Mouse (Mus musculus): ENCODE results near the gene Cacna2d3. TPM values are rescaled to one million over a fixed set of nuclear protein-coding genes. Genes with fewer than 3 reads are reported as not detected.

Gene Cacna2d3
- polyA plus RNA-seq, 1 experiment from 2014 or later, result 1.1 TPM

GRCm38 (mm10) chr14:29392851-29393250, 328.8 kb downstream of the Cacna2d3 start:
- Histone ChIP-seq H3K36me3 (no peaks in the 10 kb centered on the region), H3K27ac (no peak overlapping the region), H3K4me1 (peaks cover 8% of the 10 kb centered on the region; the same call in 1 of the 2 replicates), H3K9me3 (no peaks in the 10 kb centered on the region), H3K27me3 (ENCODE audit: insufficient read depth, poor library complexity, severe bottlenecking) (no peaks in the 10 kb centered on the region), H3K4me3 (no peak overlapping the region)
- WGBS, result 77% methylated on average over 3 of the region's 3 CpGs
- no peak for DNase-seq (ENCODE audit: low spot score)

- Histone ChIP-seq H3K4me3 (no peak overlapping the region), H3K27me3 (ENCODE audit: insufficient read depth, poor library complexity, severe bottlenecking) (no peaks in the 10 kb centered on the region), H3K9me3 (no peaks in the 10 kb centered on the region), H3K4me1 (peaks cover 8% of the 10 kb centered on the region; the same call in 1 of the 2 replicates), H3K36me3 (no peaks in the 10 kb centered on the region), H3K27ac (no peak overlapping the region)
- 92% methylated on average over 2 of the region's 2 CpGs for WGBS
- no peak for DNase-seq (ENCODE audit: low spot score)
These were observed 330.2 kb downstream of the Cacna2d3 start for GRCm38 (mm10) chr14:29391489-29391888.

DNA sequence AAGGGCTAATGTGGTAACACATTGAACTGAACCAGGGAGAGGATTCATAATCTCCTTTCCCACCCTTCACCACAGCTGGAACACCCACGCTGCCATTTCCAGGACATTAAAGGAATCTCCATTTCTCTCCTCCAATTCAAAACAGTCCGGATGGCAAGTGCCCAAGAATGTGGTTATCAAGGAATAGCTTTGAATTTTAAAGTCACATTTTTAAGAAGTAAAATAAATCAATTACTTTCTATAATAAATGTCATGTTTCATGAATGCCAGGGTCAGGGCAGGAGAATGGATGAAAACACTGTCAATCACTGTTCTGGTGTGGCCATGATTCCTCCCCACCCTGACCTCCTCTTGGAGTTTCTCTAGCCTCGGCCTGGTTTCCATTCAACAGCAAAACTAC, 333.9 kb downstream of the Cacna2d3 start:
- WGBS, result 77% methylated on average over 3 of the region's 3 CpGs
- Histone ChIP-seq H3K9me3 (no peaks in the 10 kb centered on the region), H3K27ac (no peak overlapping the region), H3K27me3 (ENCODE audit: insufficient read depth, poor library complexity, severe bottlenecking) (no peaks in the 10 kb centered on the region), H3K36me3 (no peaks in the 10 kb centered on the region), H3K4me1 (no peaks in the 10 kb centered on the region), H3K4me3 (no peak overlapping the region)
- DNase-seq (ENCODE audit: low spot score), result no peak

- Histone ChIP-seq H3K9me3 (no peaks in the 10 kb centered on the region), H3K27ac (no peak overlapping the region)
These were observed 336.2 kb downstream of the Cacna2d3 start for GRCm38 (mm10) chr14:29385500-29385899.

DNA sequence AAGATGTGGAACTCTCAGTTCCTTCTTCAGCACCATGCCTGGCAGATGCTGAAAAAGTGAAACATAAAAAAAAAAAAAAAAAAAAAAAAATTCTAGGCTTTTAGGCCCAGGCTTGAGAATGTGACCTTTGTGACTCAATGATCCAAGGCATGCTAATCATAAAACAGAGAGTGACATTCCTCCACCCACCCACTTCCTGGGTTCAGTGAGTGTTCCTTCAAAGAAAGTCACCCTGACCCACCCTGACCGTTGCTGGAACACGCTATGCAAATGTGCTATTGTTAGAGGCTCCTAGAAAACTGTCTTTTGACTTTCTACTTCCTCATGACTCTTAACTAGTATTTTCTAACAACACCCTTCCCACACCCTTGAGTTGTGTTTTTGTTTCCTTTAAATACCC, 338.9 kb downstream of the Cacna2d3 start:
- 94% methylated on average over 2 of the region's 2 CpGs for WGBS
- Histone ChIP-seq H3K27me3 (ENCODE audit: insufficient read depth, poor library complexity, severe bottlenecking) (no peaks in the 10 kb centered on the region), H3K4me1 (no peaks in the 10 kb centered on the region), H3K4me3 (no peak overlapping the region), H3K27ac (no peak overlapping the region), H3K9me3 (no peaks in the 10 kb centered on the region), H3K36me3 (no peaks in the 10 kb centered on the region)
- no peak for DNase-seq (ENCODE audit: low spot score)

More at GRCm38 (mm10) chr14:29385500-29385899, 336.2 kb downstream of the Cacna2d3 start:
- Histone ChIP-seq H3K36me3 (no peaks in the 10 kb centered on the region), H3K4me3 (no peak overlapping the region), H3K27me3 (ENCODE audit: insufficient read depth, poor library complexity, severe bottlenecking) (no peaks in the 10 kb centered on the region), H3K4me1 (no peaks in the 10 kb centered on the region)
- DNase-seq (ENCODE audit: low spot score), result no peak

DNA sequence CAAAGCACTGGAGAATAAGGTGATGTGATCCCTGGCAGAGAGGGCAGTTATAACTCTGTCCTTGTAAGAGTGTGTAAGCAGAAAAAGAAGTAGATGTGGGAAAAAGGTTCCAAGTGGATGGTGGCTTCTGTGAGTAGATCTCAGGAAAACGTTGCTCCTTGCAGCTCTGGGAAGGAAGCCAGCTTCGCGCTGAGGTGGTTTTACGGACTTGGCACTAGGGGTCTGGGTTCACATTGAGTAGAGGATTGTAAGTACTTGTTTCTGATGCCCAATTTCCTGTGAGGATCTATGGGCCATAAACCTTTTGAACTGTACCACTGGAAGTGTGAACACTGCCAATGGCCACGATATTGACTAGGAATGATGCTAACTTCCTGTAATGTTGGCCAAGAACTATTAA, 354.8 kb downstream of the Cacna2d3 start:
- no peaks in the 10 kb centered on the region for H3K27me3 ChIP-seq (ENCODE audit: insufficient read depth, poor library complexity, severe bottlenecking)
- H3K9me3 ChIP-seq, result no peaks in the 10 kb centered on the region

GRCm38 (mm10) chr14:29362448-29362847, 359.2 kb downstream of the Cacna2d3 start:
- no peak overlapping the region for H3K4me3 ChIP-seq
- no peak for DNase-seq (ENCODE audit: low spot score)
- H3K36me3 ChIP-seq, result no peaks in the 10 kb centered on the region
- 56% methylated on average over 3 of the region's 3 CpGs for WGBS
- H3K27ac ChIP-seq, result no peak overlapping the region
- H3K4me1 ChIP-seq, result no peaks in the 10 kb centered on the region
- H3K27me3 ChIP-seq (ENCODE audit: insufficient read depth, poor library complexity, severe bottlenecking), result no peaks in the 10 kb centered on the region
- H3K9me3 ChIP-seq, result no peaks in the 10 kb centered on the region

More for the DNA sequence above, 354.8 kb downstream of the Cacna2d3 start:
- DNase-seq (ENCODE audit: low spot score), result no peak
- 91% methylated on average over 5 of the region's 5 CpGs for WGBS
- H3K4me1 ChIP-seq, result no peaks in the 10 kb centered on the region
- H3K27ac ChIP-seq, result no peak overlapping the region
- no peak overlapping the region for H3K4me3 ChIP-seq
- H3K36me3 ChIP-seq, result no peaks in the 10 kb centered on the region

DNA sequence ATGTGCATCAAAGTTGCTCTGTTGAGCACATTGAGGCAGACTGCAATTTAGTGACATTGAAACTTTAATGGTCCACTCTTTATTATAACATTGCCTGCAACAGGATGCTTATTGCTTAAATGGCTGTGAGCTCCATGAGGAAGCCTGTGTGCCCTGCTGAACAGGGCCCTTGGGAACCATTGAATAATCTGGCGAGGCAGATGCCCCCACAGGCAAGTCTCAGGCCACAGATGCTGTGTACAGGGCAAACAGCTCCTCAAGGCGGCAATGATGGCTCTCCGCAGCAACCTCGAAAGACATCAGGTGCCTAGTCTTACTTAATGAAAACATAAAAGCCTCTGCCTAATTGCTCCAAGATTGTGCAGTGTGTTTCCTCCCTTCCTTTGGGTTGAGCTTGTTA, 371.0 kb downstream of the Cacna2d3 start:
- WGBS, result 82% methylated on average over 4 of the region's 4 CpGs
- no peaks in the 10 kb centered on the region for H3K36me3 ChIP-seq
- no peak for DNase-seq (ENCODE audit: low spot score)
- no peaks in the 10 kb centered on the region for H3K9me3 ChIP-seq
- no peak overlapping the region for H3K27ac ChIP-seq
- no peak overlapping the region for H3K4me3 ChIP-seq
- no peaks in the 10 kb centered on the region for H3K27me3 ChIP-seq (ENCODE audit: insufficient read depth, poor library complexity, severe bottlenecking)
- H3K4me1 ChIP-seq, result no peaks in the 10 kb centered on the region

GRCm38 (mm10) chr14:29341581-29341980, 380.1 kb downstream of the Cacna2d3 start:
- no peaks in the 10 kb centered on the region for H3K4me1 ChIP-seq
- H3K27ac ChIP-seq, result no peak overlapping the region
- H3K27me3 ChIP-seq (ENCODE audit: insufficient read depth, poor library complexity, severe bottlenecking), result no peaks in the 10 kb centered on the region
- H3K36me3 ChIP-seq, result no peaks in the 10 kb centered on the region
- WGBS, result 84% methylated on average over 6 of the region's 6 CpGs
- no peaks in the 10 kb centered on the region for H3K9me3 ChIP-seq
- DNase-seq (ENCODE audit: low spot score), result no peak
- H3K4me3 ChIP-seq, result no peak overlapping the region

DNA sequence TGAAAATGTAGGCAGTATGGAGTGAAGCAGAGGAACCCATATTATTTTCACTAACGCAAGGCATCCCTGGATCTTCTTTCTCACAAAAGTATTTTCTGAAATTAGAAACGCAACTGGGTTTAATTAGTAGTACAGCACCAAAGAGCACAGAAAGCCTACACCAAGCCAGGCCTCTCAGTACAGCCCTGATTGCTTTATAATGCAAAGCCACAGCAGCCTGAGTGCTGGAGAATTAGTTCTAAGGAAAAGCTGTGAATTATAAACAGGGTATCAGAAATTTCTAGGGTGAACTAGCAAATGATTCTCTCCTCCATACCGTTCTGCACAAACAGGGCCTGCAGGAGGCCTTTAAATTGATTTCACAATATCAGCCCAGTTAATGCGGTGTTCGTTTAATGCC, 380.9 kb downstream of the Cacna2d3 start:
- WGBS, result 80% methylated on average over 5 of the region's 5 CpGs

GRCm38 (mm10) chr14:29334897-29335296, 386.8 kb downstream of the Cacna2d3 start:
- Histone ChIP-seq H3K27ac (no peak overlapping the region), H3K36me3 (no peaks in the 10 kb centered on the region), H3K4me1 (no peaks in the 10 kb centered on the region), H3K27me3 (ENCODE audit: insufficient read depth, poor library complexity, severe bottlenecking) (no peaks in the 10 kb centered on the region), H3K9me3 (no peaks in the 10 kb centered on the region), H3K4me3 (no peak overlapping the region)
- WGBS, result 79% methylated on average over 5 of the region's 5 CpGs
- no peak for DNase-seq (ENCODE audit: low spot score)

More for the DNA sequence above, 380.9 kb downstream of the Cacna2d3 start:
- Histone ChIP-seq H3K4me1 (no peaks in the 10 kb centered on the region), H3K36me3 (no peaks in the 10 kb centered on the region), H3K4me3 (no peak overlapping the region), H3K9me3 (no peaks in the 10 kb centered on the region), H3K27me3 (ENCODE audit: insufficient read depth, poor library complexity, severe bottlenecking) (no peaks in the 10 kb centered on the region), H3K27ac (no peak overlapping the region)
- DNase-seq (ENCODE audit: low spot score), result no peak

- Histone ChIP-seq H3K4me3 (no peak overlapping the region), H3K27me3 (ENCODE audit: insufficient read depth, poor library complexity, severe bottlenecking) (no peaks in the 10 kb centered on the region), H3K9me3 (no peaks in the 10 kb centered on the region), H3K4me1 (no peaks in the 10 kb centered on the region), H3K36me3 (no peaks in the 10 kb centered on the region), H3K27ac (no peak overlapping the region)
- WGBS, result 83% methylated on average over 2 of the region's 2 CpGs
- no peak for DNase-seq (ENCODE audit: low spot score)
These were observed 387.4 kb downstream of the Cacna2d3 start for GRCm38 (mm10) chr14:29334216-29334615.

DNA sequence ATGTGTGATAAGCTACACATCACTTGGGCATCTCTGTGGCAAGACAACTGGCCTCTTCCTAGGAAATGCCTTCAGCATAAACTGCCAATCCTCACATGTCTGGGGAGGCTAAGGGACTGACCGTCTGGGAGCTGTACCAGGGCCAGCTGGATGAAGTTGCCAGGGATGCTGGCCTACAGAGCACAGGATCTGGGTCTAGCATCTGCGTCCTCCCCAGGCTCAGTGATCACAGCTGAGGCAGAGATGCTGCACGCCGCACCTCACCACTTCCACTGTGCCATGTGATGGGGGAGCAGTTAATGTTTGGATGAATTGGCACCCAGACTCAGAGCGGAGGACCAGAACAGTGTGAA, 397.3 kb downstream of the Cacna2d3 start:
- no peak for DNase-seq (ENCODE audit: low spot score)
- Histone ChIP-seq H3K27me3 (ENCODE audit: insufficient read depth, poor library complexity, severe bottlenecking) (no peaks in the 10 kb centered on the region), H3K27ac (no peak overlapping the region), H3K36me3 (no peaks in the 10 kb centered on the region), H3K9me3 (no peaks in the 10 kb centered on the region), H3K4me3 (no peak overlapping the region), H3K4me1 (no peaks in the 10 kb centered on the region)
- 83% methylated on average over 5 of the region's 5 CpGs for WGBS

- Histone ChIP-seq H3K27me3 (ENCODE audit: insufficient read depth, poor library complexity, severe bottlenecking) (no peaks in the 10 kb centered on the region), H3K36me3 (no peaks in the 10 kb centered on the region), H3K27ac (no peak overlapping the region), H3K9me3 (no peaks in the 10 kb centered on the region), H3K4me1 (no peaks in the 10 kb centered on the region), H3K4me3 (no peak overlapping the region)
- DNase-seq (ENCODE audit: low spot score), result no peak
- WGBS, result 77% methylated on average over 9 of the region's 9 CpGs
These were observed 397.8 kb downstream of the Cacna2d3 start for GRCm38 (mm10) chr14:29323718-29324429.

Measured in heart, embryonic 10.5 days (tissue).